Mouse (Mus musculus): ENCODE measurements at regions not wholly inside any gene's neighbourhood (a gene's known extent, or its start where the extent isn't known, plus 50 kb on each side); places are given as distances from the start of the nearest gene placed in this dataset.

- no peak for DNase-seq (ENCODE audit: low spot score in 2 of 2)
Observed at GRCm38 (mm10) chr5:54178966-54179547, 180.8 kb downstream of the Stim2 start.

- DNase-seq (ENCODE audit: low spot score in 2 of 2), result no peak
Observed at GRCm38 (mm10) chr5:54180192-54180611, 181.9 kb downstream of the Stim2 start.

DNA sequence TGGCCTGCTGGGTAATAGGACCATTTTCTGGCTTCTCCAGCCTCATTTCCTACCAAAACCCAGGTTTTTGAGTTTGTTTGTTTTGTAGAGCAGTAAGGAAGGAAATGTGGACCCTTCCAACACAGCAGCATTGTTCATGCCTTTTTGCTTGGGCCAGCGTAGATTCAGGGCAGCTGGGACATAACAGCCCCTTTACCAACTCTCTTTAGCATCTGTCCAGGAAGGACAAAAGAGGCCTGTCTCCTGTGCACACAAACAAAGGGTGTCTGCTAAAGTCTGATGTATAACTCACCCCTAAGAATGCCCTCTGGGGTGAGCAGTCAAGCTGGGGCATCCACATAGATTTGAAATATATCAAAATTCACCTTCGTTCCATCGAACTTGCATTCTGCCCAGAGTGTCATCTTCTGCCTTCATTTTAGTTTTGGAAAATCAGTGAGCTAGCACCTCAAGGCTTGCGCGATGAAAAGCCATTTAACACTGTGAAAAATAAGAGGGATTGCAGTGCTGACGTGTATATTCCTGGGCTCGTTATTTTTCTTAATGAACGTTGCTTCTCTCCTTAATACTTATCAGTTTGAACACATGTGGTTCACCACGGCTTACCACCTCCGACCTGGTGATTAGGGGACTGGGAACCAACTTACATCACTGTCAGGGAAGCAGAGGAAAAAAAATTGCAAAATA lies 182.5 kb downstream of the Stim2 start:
- no peak for DNase-seq (ENCODE audit: low spot score in 2 of 2)

- DNase-seq (ENCODE audit: low spot score in 2 of 2), result no peak
Observed at GRCm38 (mm10) chr5:54181327-54181863, 183.1 kb downstream of the Stim2 start.

GRCm38 (mm10) chr5:54182754-54183153 lies 184.5 kb downstream of the Stim2 start:
- DNase-seq (ENCODE audit: low spot score in 2 of 2), result no peak

DNA sequence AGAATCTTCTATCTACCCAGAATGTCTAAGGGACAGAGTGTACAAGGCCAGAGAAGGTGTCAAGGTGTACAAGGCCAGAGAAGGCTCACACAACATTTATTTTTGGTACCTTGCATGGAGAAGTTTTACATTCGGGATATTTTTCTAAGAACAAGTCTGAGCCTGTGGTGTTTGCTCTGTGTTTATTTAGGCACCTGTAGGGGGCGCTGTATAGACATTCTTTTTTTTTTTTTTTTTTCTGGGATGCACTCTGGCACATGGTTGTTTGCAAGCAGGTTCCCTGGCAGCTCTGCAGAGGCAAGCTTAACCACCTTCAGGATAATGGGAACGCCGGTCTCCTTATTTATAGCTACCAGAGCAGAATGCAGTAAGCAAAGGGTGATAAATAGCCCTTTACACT lies 187.4 kb downstream of the Stim2 start:
- DNase-seq (ENCODE audit: low spot score in 2 of 2), result no peak

- DNase-seq (ENCODE audit: low spot score in 2 of 2), result no peak
Observed at GRCm38 (mm10) chr5:54186076-54186676, 187.9 kb downstream of the Stim2 start.

GRCm38 (mm10) chr5:54191688-54192087 lies 193.4 kb downstream of the Stim2 start:
- peak in 1 of 2 experiments; percentile 52 for DNase-seq (ENCODE audit: low spot score in 2 of 2)

- no peak for DNase-seq (ENCODE audit: low spot score in 2 of 2)
Observed at GRCm38 (mm10) chr5:54194846-54195245, 196.5 kb downstream of the Stim2 start.

DNA sequence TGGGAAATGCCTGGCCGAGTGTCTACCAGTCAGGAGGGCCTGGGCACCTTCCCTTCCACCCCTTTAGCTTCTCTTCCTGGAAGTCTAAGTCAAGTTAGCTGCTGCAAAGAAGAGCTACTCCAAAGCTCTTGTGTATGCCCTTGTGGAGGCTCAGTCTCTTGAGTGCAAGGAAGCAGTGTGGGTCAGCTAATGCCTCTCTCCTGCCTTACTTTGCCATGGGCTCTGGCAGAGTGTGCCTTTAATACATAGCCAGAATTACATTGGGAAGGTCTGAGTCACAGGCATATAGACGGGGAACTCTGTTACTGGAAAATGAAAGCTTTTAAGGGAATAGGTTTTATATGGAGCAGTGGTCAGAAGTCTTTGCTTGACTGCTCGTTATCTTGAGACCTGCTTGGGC lies 201.7 kb downstream of the Stim2 start:
- no peak for DNase-seq (ENCODE audit: low spot score in 2 of 2)

GRCm38 (mm10) chr5:54200587-54200986 lies 202.3 kb downstream of the Stim2 start:
- DNase-seq (ENCODE audit: low spot score in 2 of 2), result no peak

DNA sequence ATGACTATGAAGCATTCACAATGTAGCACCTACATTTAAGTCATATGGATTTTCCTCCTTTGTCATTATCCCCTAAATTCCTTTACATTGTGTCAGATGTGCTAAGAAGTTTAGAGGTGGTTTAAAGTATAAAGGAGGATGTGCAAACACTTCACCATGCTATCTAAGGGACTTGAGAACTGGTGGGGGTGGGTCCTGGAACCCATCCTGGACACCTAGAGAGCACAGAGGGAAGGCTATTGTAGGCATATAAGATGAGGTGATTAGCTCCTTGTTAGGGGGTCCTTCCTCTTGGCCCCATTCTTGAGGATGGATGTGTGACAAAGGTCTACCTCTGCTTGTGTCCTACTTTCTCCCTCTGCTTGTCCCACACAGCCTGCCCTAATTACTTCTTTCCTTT lies 213.2 kb downstream of the Stim2 start:
- DNase-seq (ENCODE audit: low spot score in 2 of 2), result no peak

- DNase-seq (ENCODE audit: low spot score in 2 of 2), result no peak
Observed at GRCm38 (mm10) chr5:54212038-54212589, 213.8 kb downstream of the Stim2 start.

- DNase-seq (ENCODE audit: low spot score in 2 of 2), result no peak
Observed at GRCm38 (mm10) chr5:54225031-54225430, 226.7 kb downstream of the Stim2 start.

GRCm38 (mm10) chr5:54234580-54234979 lies 236.3 kb downstream of the Stim2 start:
- peak; percentile 47 to 55 for DNase-seq (ENCODE audit: low spot score in 2 of 2)

DNA sequence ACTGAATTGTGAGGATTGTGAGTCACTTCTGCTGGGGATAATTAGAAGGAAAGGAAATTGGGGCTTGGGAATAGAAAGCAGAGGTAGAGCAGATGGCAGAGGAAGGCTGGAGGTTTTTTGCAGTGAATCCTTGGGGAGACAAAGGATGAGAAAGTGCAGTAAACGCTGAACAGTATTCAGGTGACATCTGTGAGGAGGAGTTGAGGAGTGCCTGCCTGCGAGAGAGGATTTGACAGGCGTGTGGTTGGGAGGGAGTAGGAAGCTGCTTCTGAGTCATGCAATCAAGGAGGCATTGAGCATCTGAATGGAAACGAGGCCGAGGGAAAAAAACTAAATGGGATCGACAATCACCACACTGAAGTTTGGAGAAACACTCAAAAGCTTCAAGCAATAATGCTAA lies 236.9 kb downstream of the Stim2 start:
- peak; percentile 83 to 86 for DNase-seq (ENCODE audit: low spot score in 2 of 2)

GRCm38 (mm10) chr5:54237226-54237625 lies 238.9 kb downstream of the Stim2 start:
- DNase-seq (ENCODE audit: low spot score in 2 of 2), result no peak

DNA sequence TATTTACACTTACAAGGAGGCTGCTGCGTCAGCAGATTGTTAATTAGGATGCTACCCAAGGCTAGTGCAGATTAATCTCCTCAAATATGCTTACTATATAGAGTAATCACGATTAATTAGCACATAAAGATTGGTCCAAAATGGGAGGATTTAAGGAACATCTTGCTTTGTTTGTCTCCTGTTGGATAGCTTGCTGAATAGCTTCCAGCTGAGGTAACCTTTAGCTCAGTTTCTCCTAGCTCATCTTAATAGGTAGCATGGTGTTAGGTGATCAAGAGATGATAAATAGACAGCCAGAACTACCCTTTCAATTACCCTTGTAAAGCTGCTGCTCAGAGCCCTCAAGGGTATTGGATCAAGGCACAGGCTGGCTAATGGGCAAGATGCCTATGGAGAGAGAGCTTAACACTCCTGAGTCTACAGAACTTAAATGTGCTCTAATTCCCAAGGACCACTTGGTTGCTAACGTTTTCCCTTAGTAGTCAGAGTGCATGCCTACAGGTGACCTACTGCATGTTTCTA lies 240.4 kb downstream of the Stim2 start:
- no peak for DNase-seq (ENCODE audit: low spot score in 2 of 2)

- peak in 1 of 2 experiments; percentile 72 for DNase-seq (ENCODE audit: low spot score in 2 of 2)
Observed at GRCm38 (mm10) chr5:54239586-54239985, 241.3 kb downstream of the Stim2 start.

GRCm38 (mm10) chr5:54241169-54241917 lies 243.0 kb downstream of the Stim2 start:
- DNase-seq (ENCODE audit: low spot score in 2 of 2), result peak in 1 of 2 experiments; percentile 36

DNA sequence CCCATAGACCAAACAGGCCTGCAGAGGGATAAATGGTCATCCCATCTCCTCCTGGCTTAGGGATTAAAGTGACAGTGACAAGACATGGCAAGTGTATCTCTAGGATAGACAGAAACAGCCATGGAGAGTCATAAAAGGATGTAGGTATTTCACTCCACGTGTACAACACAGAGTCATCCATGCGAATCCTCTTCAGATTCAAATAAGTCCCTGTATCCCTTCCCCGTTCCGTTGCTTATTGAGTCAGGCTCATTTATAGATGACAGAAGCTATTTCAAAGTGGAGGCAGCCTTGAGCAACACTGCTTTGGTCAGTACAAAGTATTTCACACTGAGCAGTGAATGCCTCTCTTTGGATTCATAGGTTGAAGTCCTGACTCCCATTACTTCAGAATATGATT lies 243.8 kb downstream of the Stim2 start:
- DNase-seq (ENCODE audit: low spot score in 2 of 2), result no peak

- DNase-seq (ENCODE audit: low spot score in 2 of 2), result no peak
Observed at GRCm38 (mm10) chr5:54252038-54252437, 253.7 kb downstream of the Stim2 start.
